Mouse (Mus musculus) midbrain, embryonic 15.5 days (tissue): ENCODE measurements at regions not wholly inside any gene's neighbourhood (a gene's known extent, or its start where the extent isn't known, plus 50 kb on each side); places are given as distances from the start of the nearest gene placed in this dataset.

Source experiments
- ATAC-seq: fragments of 200-750 bp; cut with Nextera tagmentation; replicated peaks from 2 replicates; pipeline ENCODE4 v1.8.0; 2017; ENCODE audit warnings: moderate TSS enrichment
- H3K27ac ChIP-seq: fragments of 300-500 bp; sonication (generic); 2 replicates; pipeline ENCODE4 v1.5.1; 2015; ENCODE audit warnings: mild to moderate bottlenecking, inconsistent platforms
- H3K27me3 ChIP-seq: fragments of 300-500 bp; sonication (generic); replicated peaks from 2 replicates; pipeline ENCODE4 v1.6.1; 2015; ENCODE audit warnings: inconsistent platforms
- H3K36me3 ChIP-seq: fragments of 300-500 bp; sonication (generic); replicated peaks from 2 replicates; pipeline ENCODE4 v1.6.1; 2015; ENCODE audit warnings: inconsistent platforms
- H3K4me1 ChIP-seq: fragments of 300-500 bp; sonication (generic); 2 replicates; pipeline ENCODE4 v1.6.1; 2015; ENCODE audit warnings: inconsistent platforms
- H3K4me2 ChIP-seq: fragments of 300-500 bp; sonication (generic); 2 replicates; pipeline ENCODE4 v1.6.1; 2015; ENCODE audit warnings: inconsistent platforms, mild to moderate bottlenecking, moderate library complexity
- H3K4me3 ChIP-seq: fragments of 300-500 bp; sonication (generic); 2 replicates; pipeline ENCODE4 v1.5.1; 2015; ENCODE audit warnings: mild to moderate bottlenecking, inconsistent platforms
- H3K9ac ChIP-seq: fragments of 300-500 bp; sonication (generic); 2 replicates; pipeline ENCODE4 v1.6.1; 2015; ENCODE audit warnings: mild to moderate bottlenecking, inconsistent platforms
- H3K9me3 ChIP-seq: fragments of 300-500 bp; sonication (generic); 2 replicates; pipeline ENCODE4 v1.6.1; 2016; ENCODE audit warnings: inconsistent platforms
- WGBS: fragments of 180-500 bp; shearing (Covaris S2); methylation state at CpG from one replicate; pipeline ENCODE4 v1.1.7; 2015; ENCODE audit warnings: mixed read lengths; 5-methylcytosine and 5-hydroxymethylcytosine counted together

DNA sequence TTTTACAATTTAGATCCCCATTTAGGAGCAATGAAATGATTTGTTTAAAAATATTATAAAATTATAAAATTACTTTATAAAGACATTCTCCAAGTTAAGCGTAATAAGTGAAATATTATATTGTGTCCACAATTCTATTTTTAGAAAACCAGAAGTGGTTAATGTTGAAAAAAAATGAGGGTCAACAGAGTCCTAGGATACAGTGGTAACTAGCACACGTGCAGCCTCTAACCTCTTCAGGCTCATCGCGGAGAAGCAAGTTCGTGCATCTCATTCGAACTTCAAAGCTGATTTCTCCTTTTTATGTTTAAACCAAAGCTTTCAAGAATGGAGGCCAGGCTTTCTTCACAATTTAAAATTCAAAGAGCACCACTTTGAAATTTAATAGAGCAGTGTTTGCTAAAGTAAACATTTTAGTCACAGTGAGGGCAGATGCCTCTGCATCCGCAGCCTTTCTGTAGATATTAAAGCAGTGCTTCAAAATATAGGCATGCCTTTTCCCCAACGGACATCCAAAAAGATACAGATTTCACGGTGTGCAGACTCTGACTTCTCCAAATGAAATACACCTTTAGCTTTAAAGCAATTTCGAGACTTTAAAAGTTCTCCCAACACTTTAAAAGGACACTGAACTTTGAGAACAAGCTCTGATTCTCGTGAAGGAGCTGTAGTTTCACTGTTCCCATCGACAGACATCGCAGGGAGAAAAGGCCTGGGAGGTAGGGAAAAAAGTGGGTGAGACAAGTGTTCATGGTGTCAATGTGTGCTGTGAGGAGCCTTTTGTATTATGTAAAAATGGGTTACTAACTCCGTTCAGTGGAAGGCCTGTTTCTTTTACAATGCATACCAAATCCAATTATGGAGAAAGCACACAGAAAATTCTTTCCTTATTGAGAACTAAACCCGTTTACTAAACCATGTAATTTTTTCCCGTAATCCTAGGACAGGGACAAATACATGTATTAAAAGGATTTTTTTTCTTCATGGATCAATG lies 419.8 kb upstream of the Manea start:
- no peak overlapping the region for H3K27ac ChIP-seq
- H3K9me3 ChIP-seq: no peaks in the 10 kb centered on the region
- peaks cover 25% of the 10 kb centered on the region for H3K27me3 ChIP-seq
- H3K4me1 ChIP-seq: 0 out of 2 replicates have a peak, but pooled peaks cover 4% of the 10 kb centered on the region
- no peaks in the 10 kb centered on the region for H3K36me3 ChIP-seq
- H3K9ac ChIP-seq: no peak overlapping the region
- peak overlapping the region; percentile 34 for H3K4me2 ChIP-seq
- no peak overlapping the region for H3K4me3 ChIP-seq
- 18% methylated on average over 16 of the region's 16 CpGs for WGBS
- peak; percentile 73 for ATAC-seq

DNA sequence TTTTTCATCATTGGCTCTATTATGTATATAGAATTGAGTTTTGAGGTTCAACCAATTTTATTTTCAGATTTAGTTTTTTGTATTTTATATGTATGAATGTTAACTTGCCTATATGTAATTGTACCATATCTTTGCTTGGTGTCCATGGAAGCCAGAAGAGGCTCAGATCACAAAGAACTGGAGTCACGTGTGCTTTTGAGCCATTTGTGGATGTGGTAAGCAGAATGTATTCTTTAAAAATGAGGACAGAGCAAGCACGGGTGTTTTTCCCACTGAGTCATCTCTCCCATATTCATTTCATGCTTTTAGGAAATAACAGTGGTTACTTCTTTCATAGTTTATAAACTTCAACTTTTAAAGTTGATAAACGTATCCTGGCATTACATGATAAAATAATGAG lies 394.1 kb upstream of the Manea start:
- H3K4me2 ChIP-seq: no peak overlapping the region
- no peak overlapping the region for H3K27ac ChIP-seq
- no peaks in the 10 kb centered on the region for H3K4me1 ChIP-seq
- ATAC-seq: no peak
- no peaks in the 10 kb centered on the region for H3K36me3 ChIP-seq
- no peaks in the 10 kb centered on the region for H3K9me3 ChIP-seq
- no peaks in the 10 kb centered on the region for H3K27me3 ChIP-seq
- H3K9ac ChIP-seq: no peak overlapping the region
- WGBS: 92% methylated on average over 3 of the region's 3 CpGs
- no peak overlapping the region for H3K4me3 ChIP-seq

DNA sequence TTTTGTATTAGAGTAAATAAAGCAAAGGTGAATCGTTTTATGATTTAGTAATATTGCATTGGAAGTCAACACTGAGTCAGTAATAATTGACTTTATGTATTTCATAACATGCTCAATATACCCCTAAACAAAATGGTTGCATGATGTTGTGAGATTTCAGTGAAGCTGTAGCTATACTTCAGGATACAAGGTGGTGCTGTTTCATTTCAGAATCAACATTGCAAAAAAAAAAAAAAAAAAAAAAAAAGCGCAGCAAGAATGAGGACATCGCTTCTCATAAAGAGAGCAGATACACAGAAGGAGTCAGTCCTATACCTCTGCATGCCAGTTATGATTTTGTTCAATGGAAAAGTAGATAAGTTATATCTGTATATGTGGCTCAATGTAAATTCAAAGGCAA lies 389.7 kb upstream of the Manea start:
- Histone ChIP-seq H3K27ac (no peak overlapping the region), H3K4me1 (no peaks in the 10 kb centered on the region), H3K4me3 (no peak overlapping the region), H3K36me3 (no peaks in the 10 kb centered on the region), H3K27me3 (no peaks in the 10 kb centered on the region), H3K9me3 (no peaks in the 10 kb centered on the region), H3K9ac (no peak overlapping the region), H3K4me2 (no peak overlapping the region)
- ATAC-seq: no peak
- 66% methylated on average over 3 of the region's 3 CpGs for WGBS

DNA sequence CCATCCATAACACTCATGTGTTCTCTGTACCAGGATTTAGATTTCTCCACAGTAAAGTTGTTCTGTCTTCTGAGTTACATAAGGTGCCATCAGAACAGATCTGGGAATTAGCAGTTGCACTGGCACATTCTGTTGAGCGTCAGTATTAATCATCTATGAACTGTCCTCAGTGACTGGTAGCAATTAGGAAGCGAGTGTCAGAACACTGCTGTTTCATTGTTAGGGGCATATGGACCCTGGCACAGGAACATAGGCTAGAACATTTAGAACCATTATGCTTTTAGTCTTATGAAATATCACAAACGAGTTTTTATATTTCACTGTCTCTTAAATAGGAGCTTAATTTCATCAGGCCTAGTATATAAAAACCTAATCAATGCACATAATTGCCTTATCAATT lies 367.7 kb upstream of the Manea start:
- H3K27ac ChIP-seq: no peak overlapping the region
- no peak overlapping the region for H3K9ac ChIP-seq
- H3K27me3 ChIP-seq: no peaks in the 10 kb centered on the region
- 74% methylated on average over 3 of the region's 3 CpGs for WGBS
- no peaks in the 10 kb centered on the region for H3K36me3 ChIP-seq
- H3K4me2 ChIP-seq: no peak overlapping the region
- ATAC-seq: no peak
- no peaks in the 10 kb centered on the region for H3K4me1 ChIP-seq
- H3K4me3 ChIP-seq: no peak overlapping the region
- H3K9me3 ChIP-seq: no peaks in the 10 kb centered on the region

DNA sequence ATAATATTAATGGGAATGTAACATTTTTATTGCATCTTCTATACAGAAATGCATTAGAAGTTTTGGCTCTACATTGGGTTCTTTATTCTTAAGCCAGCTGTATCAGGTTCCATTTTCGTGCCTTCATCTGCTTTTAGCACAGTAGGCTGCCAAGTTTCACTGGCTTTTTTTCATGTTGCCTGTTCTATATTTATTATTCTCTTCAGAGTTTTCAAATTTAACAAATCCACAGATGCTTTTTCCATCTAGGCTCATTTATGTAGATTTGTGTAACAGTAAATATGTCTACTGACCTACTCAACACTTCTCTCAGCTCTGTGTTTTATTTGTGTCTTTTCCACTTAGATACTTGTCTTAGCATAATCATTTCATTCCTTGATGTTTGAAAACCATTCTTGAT lies 363.3 kb upstream of the Manea start:
- H3K9me3 ChIP-seq: no peaks in the 10 kb centered on the region
- no peaks in the 10 kb centered on the region for H3K36me3 ChIP-seq
- no peak for ATAC-seq
- no peak overlapping the region for H3K27ac ChIP-seq
- no peak overlapping the region for H3K4me2 ChIP-seq
- H3K4me3 ChIP-seq: no peak overlapping the region
- H3K4me1 ChIP-seq: no peaks in the 10 kb centered on the region
- WGBS: 78% methylated on average over 1 of the region's 1 CpGs
- H3K27me3 ChIP-seq: no peaks in the 10 kb centered on the region
- no peak overlapping the region for H3K9ac ChIP-seq

GRCm38 (mm10) chr4:26695964-26696363 lies 349.3 kb upstream of the Manea start:
- ATAC-seq: no peak
- no peaks in the 10 kb centered on the region for H3K36me3 ChIP-seq
- no peak overlapping the region for H3K27ac ChIP-seq
- WGBS: 72% methylated on average over 3 of the region's 3 CpGs
- H3K4me1 ChIP-seq: no peaks in the 10 kb centered on the region
- no peaks in the 10 kb centered on the region for H3K9me3 ChIP-seq
- no peak overlapping the region for H3K4me3 ChIP-seq
- H3K27me3 ChIP-seq: no peaks in the 10 kb centered on the region
- no peak overlapping the region for H3K9ac ChIP-seq
- H3K4me2 ChIP-seq: no peak overlapping the region
